In the genomic region with DNA sequence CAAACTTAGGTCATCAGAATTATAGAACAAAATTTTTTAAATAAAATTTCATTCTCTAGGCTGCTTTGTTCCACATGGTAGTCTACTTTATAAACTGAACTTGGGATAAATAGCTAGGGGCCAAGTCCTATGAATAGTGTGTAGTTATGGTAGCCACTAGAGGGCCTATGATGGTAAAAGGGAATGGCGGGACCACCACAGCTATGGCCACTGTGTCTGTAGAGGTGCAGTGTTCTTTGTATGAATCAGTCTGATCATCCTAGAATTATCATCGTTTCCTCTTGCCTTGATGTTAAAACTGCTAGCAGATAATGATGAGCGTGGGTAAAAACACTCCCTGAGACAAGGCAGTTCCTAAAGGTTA, we compare ENCODE assay signal across 8 mouse cellular contexts. TPM values are rescaled to one million over a fixed set of nuclear protein-coding genes. Genes with fewer than 3 reads are reported as not detected.
A peak's percentile ranks its signal among the peaks of the same experiment; 100 is the strongest.
DNase-seq lines count a peak whose midpoint lies in the region; ATAC-seq and TF ChIP-seq lines count a peak whose summit lies in the region.

No protein-coding gene starts in this region.

- H3K27ac ChIP-seq in heart, embryonic 10.5 days, result peak overlapping the region; percentile 84
- peak overlapping the region; percentile 75 for H3K27ac ChIP-seq in forebrain, embryonic 11.5 days (ENCODE audit: low read depth, low read length)
- H3K27ac ChIP-seq in liver, embryonic 11.5 days (ENCODE audit: low read depth, low read length), result peak overlapping the region; percentile 76
- peak overlapping the region; percentile 87 for H3K27ac ChIP-seq in small intestine, adult 2 months (ENCODE audit: insufficient read depth, low read depth, low read length)

- H3K9me3 ChIP-seq in heart, embryonic 10.5 days, result no peaks in the 10 kb centered on the region
- no peaks in the 10 kb centered on the region for H3K9me3 ChIP-seq in G1E (replicated peaks)
- no peaks in the 10 kb centered on the region for H3K9me3 ChIP-seq in forebrain, embryonic 11.5 days (ENCODE audit: control insufficient read depth, low read length)
- no peaks in the 10 kb centered on the region for H3K9me3 ChIP-seq in liver, embryonic 11.5 days (ENCODE audit: control insufficient read depth, low read length)

- DNase-seq in heart, embryonic 10.5 days (ENCODE audit: low spot score), result no peak
- DNase-seq in heart, postnatal 10 days, result no peak
- DNase-seq in G1E (ENCODE audit: low spot score), result no peak
- no peak for DNase-seq in forebrain, embryonic 11.5 days (ENCODE audit: low spot score)
- no peak for DNase-seq in liver, embryonic 11.5 days (ENCODE audit: low spot score)
- DNase-seq in thymus, postnatal 25 days, result no peak
- no peak for DNase-seq in urinary bladder, adult 2 months (ENCODE audit: low spot score)

- TF ChIP-seq POLR2A in small intestine, adult 2 months (IDR thresholded peaks at IDR 0.05; ENCODE audit: low read depth, low read length), result no peak

- ATAC-seq in G1E (ENCODE audit: extremely low read depth, insufficient number of reproducible peaks, low FRiP score, poor library complexity, severe bottlenecking), result no peak; the same call in 1 of the 2 replicates
- peak; percentile 62 for ATAC-seq in forebrain, embryonic 11.5 days (replicated peaks; ENCODE audit: low FRiP score)
- ATAC-seq in liver, embryonic 11.5 days (replicated peaks; ENCODE audit: low FRiP score), result peak; percentile 59; the same call in 1 of the 2 replicates

- H3K4me1 ChIP-seq in heart, embryonic 10.5 days, result peaks cover 10% of the 10 kb centered on the region; the same call in 1 of the 2 replicates
- peaks cover 52% of the 10 kb centered on the region for H3K4me1 ChIP-seq in G1E (ENCODE audit: insufficient read depth, low read depth, low read length)
- no peaks in the 10 kb centered on the region; the same call in 1 of the 2 replicates for H3K4me1 ChIP-seq in forebrain, embryonic 11.5 days (replicated peaks; ENCODE audit: control insufficient read depth, insufficient read depth, low read length)
- peaks cover 20% of the 10 kb centered on the region; the same call in 1 of the 2 replicates for H3K4me1 ChIP-seq in liver, embryonic 11.5 days (replicated peaks; ENCODE audit: control insufficient read depth, insufficient read depth, low read length)
- peaks cover 3% of the 10 kb centered on the region; the same call in 1 of the 2 replicates for H3K4me1 ChIP-seq in small intestine, adult 2 months (ENCODE audit: control insufficient read depth, insufficient read depth, insufficient read length, low read length)

- WGBS in heart, embryonic 10.5 days, result 42% methylated on average over 3 of the region's 3 CpGs
- WGBS in forebrain, embryonic 11.5 days, result 37% methylated on average over 3 of the region's 3 CpGs
- 31% methylated on average over 3 of the region's 3 CpGs for WGBS in liver, embryonic 11.5 days
- 31% methylated on average over 3 of the region's 3 CpGs for WGBS in small intestine, adult 2 months

- H3K4me3 ChIP-seq in heart, embryonic 10.5 days, result peak overlapping the region; percentile 74
- H3K4me3 ChIP-seq in G1E (ENCODE audit: low read depth, low read length), result peak overlapping the region; percentile 85; the same call in 1 of the 2 replicates
- 0 out of 2 replicates have a peak overlapping the region, but pooled peaks have one; percentile 66 for H3K4me3 ChIP-seq in forebrain, embryonic 11.5 days (ENCODE audit: low read depth, low read length)
- H3K4me3 ChIP-seq in liver, embryonic 11.5 days (ENCODE audit: low read depth, low read length), result peak overlapping the region; percentile 72
- H3K4me3 ChIP-seq in small intestine, adult 2 months (ENCODE audit: low read depth, low read length), result no peak overlapping the region

- H3K9ac ChIP-seq in forebrain, embryonic 11.5 days (ENCODE audit: low read length), result peak overlapping the region; percentile 71; the same call in 1 of the 2 replicates
- no peak overlapping the region for H3K9ac ChIP-seq in liver, embryonic 11.5 days (ENCODE audit: low read depth, low read length)

- no peaks in the 10 kb centered on the region for H3K27me3 ChIP-seq in heart, embryonic 10.5 days (ENCODE audit: insufficient read depth, poor library complexity, severe bottlenecking)
- no peaks in the 10 kb centered on the region for H3K27me3 ChIP-seq in G1E (ENCODE audit: insufficient read depth, low read length)
- no peaks in the 10 kb centered on the region for H3K27me3 ChIP-seq in forebrain, embryonic 11.5 days (ENCODE audit: control insufficient read depth, insufficient read depth, low read length)
- no peaks in the 10 kb centered on the region for H3K27me3 ChIP-seq in liver, embryonic 11.5 days (replicated peaks; ENCODE audit: control insufficient read depth, insufficient read depth, low read length)
- no peaks in the 10 kb centered on the region for H3K27me3 ChIP-seq in small intestine, adult 2 months (ENCODE audit: control insufficient read depth, insufficient read depth, low read length)

- intact Hi-C loops in heart, postnatal 10 days (cut with DNase I), result no loop called here

- H3K36me3 ChIP-seq in heart, embryonic 10.5 days, result peaks cover 72% of the 10 kb centered on the region
- peaks cover 83% of the 10 kb centered on the region for H3K36me3 ChIP-seq in G1E (replicated peaks)
- peaks cover 17% of the 10 kb centered on the region; the same call in 1 of the 2 replicates for H3K36me3 ChIP-seq in forebrain, embryonic 11.5 days (ENCODE audit: control insufficient read depth, insufficient read depth, low read length)
- peaks cover 40% of the 10 kb centered on the region for H3K36me3 ChIP-seq in liver, embryonic 11.5 days (ENCODE audit: control insufficient read depth, insufficient read depth, low read length)
- H3K36me3 ChIP-seq in small intestine, adult 2 months (ENCODE audit: control insufficient read depth, insufficient read depth, low read length), result peaks cover 49% of the 10 kb centered on the region

- TF ChIP-seq CTCF in G1E (IDR thresholded peaks at IDR 0.05; ENCODE audit: low read depth, low read length), result peak; percentile 24; the same call in 1 of the 2 replicates
- TF ChIP-seq CTCF in small intestine, adult 2 months (IDR thresholded peaks at IDR 0.05; ENCODE audit: extremely low read depth, insufficient read length, insufficient replicate concordance, low read depth, low read length), result no peak

- H3K4me2 ChIP-seq in forebrain, embryonic 11.5 days (ENCODE audit: low read depth, low read length, severe bottlenecking), result peak overlapping the region; percentile 59
- peak overlapping the region; percentile 76 for H3K4me2 ChIP-seq in liver, embryonic 11.5 days

RNA-seq across cellular contexts. Expression of gene Snapc5, which starts 0.5 kb away (rescaled TPM):
- polyA plus RNA-seq in heart, embryonic 10.5 days (2016; fragmentation: Nextera tagmentation; extraction: Ambion mirVana), result 25.8 and 29.8 TPM in 2 replicates
- 10 to 100 TPM; 19.9 to 24.2 TPM for total RNA-seq in heart, postnatal 10 days (2021)
- total RNA-seq in G1E (2014; fragmentation: Nextera tagmentation) (14.0 and 18.8 TPM in 2 replicates), G1E (2017) (40.4 and 45.1 TPM in 2 replicates)
- polyA plus RNA-seq in G1E (2012), result 1.8 and 4.4 TPM in 2 replicates
- 34.2 and 35.2 TPM in 2 replicates for polyA plus RNA-seq in forebrain, embryonic 11.5 days (2014; fragmentation: Nextera tagmentation; extraction: Ambion mirVana)
- polyA plus RNA-seq in liver, embryonic 11.5 days (2014; fragmentation: Nextera tagmentation; extraction: Ambion mirVana), result 24.3 and 25.1 TPM in 2 replicates
- polyA plus RNA-seq in small intestine, adult 2 months (2012; rRNA removed), result 5.8 and 12.2 TPM in 2 replicates
- 39.5 and 46.3 TPM in 2 replicates for polyA plus RNA-seq in urinary bladder, adult 2 months (2012; rRNA removed)

RNA-seq across cellular contexts. Expression of gene Rpl4, which starts 5.4 kb away (rescaled TPM):
- 998 and 1,151 TPM in 2 replicates for polyA plus RNA-seq in heart, embryonic 10.5 days (2016; fragmentation: Nextera tagmentation; extraction: Ambion mirVana)
- total RNA-seq in heart, postnatal 10 days (2021), result 100 to 1,000 TPM; 625 to 646 TPM
- total RNA-seq in G1E (2014; fragmentation: Nextera tagmentation), result 7,560 and 7,833 TPM in 2 replicates
- total RNA-seq in G1E (2017), result 2,308 and 2,582 TPM in 2 replicates
- 506 and 513 TPM in 2 replicates for polyA plus RNA-seq in G1E (2012)
- 1,087 and 1,101 TPM in 2 replicates for polyA plus RNA-seq in forebrain, embryonic 11.5 days (2014; fragmentation: Nextera tagmentation; extraction: Ambion mirVana)
- 1,747 and 1,789 TPM in 2 replicates for polyA plus RNA-seq in liver, embryonic 11.5 days (2014; fragmentation: Nextera tagmentation; extraction: Ambion mirVana)
- 122 and 189 TPM in 2 replicates for polyA plus RNA-seq in small intestine, adult 2 months (2012; rRNA removed)
- polyA plus RNA-seq in urinary bladder, adult 2 months (2012; rRNA removed), result 1,255 and 1,379 TPM in 2 replicates

RNA-seq across cellular contexts. Expression of gene Zwilch, which starts 5.7 kb away (rescaled TPM):
- 28.1 and 31.6 TPM in 2 replicates for polyA plus RNA-seq in heart, embryonic 10.5 days (2016; fragmentation: Nextera tagmentation; extraction: Ambion mirVana)
- 1 to 10 TPM; 5.8 to 8.1 TPM for total RNA-seq in heart, postnatal 10 days (2021)
- total RNA-seq in G1E (2014; fragmentation: Nextera tagmentation), result 163 and 180 TPM in 2 replicates
- 189 and 202 TPM in 2 replicates for total RNA-seq in G1E (2017)
- polyA plus RNA-seq in G1E (2012), result 9.1 and 14.2 TPM in 2 replicates
- 43.4 and 49.2 TPM in 2 replicates for polyA plus RNA-seq in forebrain, embryonic 11.5 days (2014; fragmentation: Nextera tagmentation; extraction: Ambion mirVana)
- 45.5 and 47.1 TPM in 2 replicates for polyA plus RNA-seq in liver, embryonic 11.5 days (2014; fragmentation: Nextera tagmentation; extraction: Ambion mirVana)
- polyA plus RNA-seq in small intestine, adult 2 months (2012; rRNA removed), result 0.70 and 1.9 TPM in 2 replicates
- 5.5 and 5.6 TPM in 2 replicates for polyA plus RNA-seq in urinary bladder, adult 2 months (2012; rRNA removed)

RNA-seq across cellular contexts. Expression of gene Uchl4, which starts 56.4 kb away (rescaled TPM):
- polyA plus RNA-seq in heart, embryonic 10.5 days (2016; fragmentation: Nextera tagmentation; extraction: Ambion mirVana), result 3.2 TPM in 2 replicates
- 1 to 10 TPM; 2.1 to 2.2 TPM for total RNA-seq in heart, postnatal 10 days (2021)
- total RNA-seq in G1E (2014; fragmentation: Nextera tagmentation), result 0.75 and 1.2 TPM in 2 replicates
- 2.0 and 2.6 TPM in 2 replicates for total RNA-seq in G1E (2017)
- polyA plus RNA-seq in G1E (2012), result not detected in 2 replicates
- 3.7 and 4.9 TPM in 2 replicates for polyA plus RNA-seq in forebrain, embryonic 11.5 days (2014; fragmentation: Nextera tagmentation; extraction: Ambion mirVana)
- 2.5 and 5.4 TPM in 2 replicates for polyA plus RNA-seq in liver, embryonic 11.5 days (2014; fragmentation: Nextera tagmentation; extraction: Ambion mirVana)
- polyA plus RNA-seq in small intestine, adult 2 months (2012; rRNA removed), result not detected in 2 replicates
- polyA plus RNA-seq in urinary bladder, adult 2 months (2012; rRNA removed), result 0.27 and 0.39 TPM in 2 replicates
